Mouse (Mus musculus) olfactory bulb, adult 2 months (tissue): Measurements from ENCODE around the gene E2f1.
A peak's percentile ranks its signal among the peaks of the same experiment; 100 is the strongest.

Experiments
- CTCF ChIP-seq: fragments of 200-500 bp; IDR thresholded peaks from 2 replicates; pipeline ENCODE4 v1.5.1; 2012; ENCODE audit warnings: low read depth, mild to moderate bottlenecking, low read length, moderate library complexity; ENCODE audit not compliant: insufficient read depth
- POLR2A ChIP-seq: fragments of 200-500 bp; IDR thresholded peaks from 2 replicates; pipeline ENCODE4 v1.6.1; 2012; ENCODE audit warnings: mild to moderate bottlenecking, low read depth, low read length, moderate library complexity; ENCODE audit not compliant: insufficient read depth

DNA sequence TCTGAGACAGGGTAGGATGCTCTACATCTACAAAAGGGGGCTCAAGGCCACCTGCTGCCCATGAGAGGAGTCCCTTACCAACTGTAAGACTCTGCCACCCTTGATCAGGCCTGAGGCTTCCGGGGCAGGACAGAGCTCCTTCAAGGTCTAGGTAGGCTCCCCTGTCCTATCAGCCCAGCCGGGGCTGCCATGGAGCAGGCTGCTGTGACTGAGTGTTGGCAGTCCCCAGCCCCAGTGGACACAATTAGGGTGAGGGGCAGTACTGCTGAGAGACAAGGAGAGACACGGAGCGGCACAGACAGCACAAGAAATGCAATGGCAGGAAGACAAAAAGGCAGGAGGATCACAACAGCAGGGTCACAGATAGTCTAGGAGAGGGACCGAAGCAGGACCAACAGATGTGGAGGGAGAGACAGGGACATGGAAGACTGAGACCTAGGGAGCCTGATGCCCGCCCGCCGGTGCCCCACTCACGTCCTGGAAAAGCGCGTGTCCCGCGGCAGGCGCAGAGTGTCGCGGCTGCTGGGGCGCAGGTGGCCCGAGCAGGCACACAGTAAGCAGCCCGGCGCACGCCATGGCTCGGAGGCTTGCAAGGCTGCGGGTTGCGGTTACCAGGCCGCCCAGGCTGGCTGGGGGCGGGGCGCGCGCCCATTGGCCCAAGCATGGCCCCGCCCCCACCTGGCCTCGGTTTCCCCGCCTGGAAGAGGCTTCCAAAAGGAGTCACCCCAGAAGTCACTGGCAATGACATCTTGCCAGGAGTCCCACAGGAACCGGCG, 11.2 kb downstream of the E2f1 start, which contains the start of gene Necab3:
- TF ChIP-seq POLR2A (0 out of 2 replicates have a peak, but pooled peaks have one; percentile 27), CTCF (no peak)
